Mouse (Mus musculus) E14TG2a.4 (cell line): ENCODE data around the gene Pdpk1.

Source experiments
- CTCF ChIP-seq: conservative IDR thresholded peaks from 2 replicates; pipeline ENCODE4 v1.5.1; 2014; ENCODE audit warnings: low read length
- NANOG ChIP-seq: IDR thresholded peaks from 2 replicates; pipeline ENCODE4 v1.6.1; 2014; ENCODE audit warnings: borderline replicate concordance, low read length, mixed read lengths
- POU5F1 ChIP-seq: IDR thresholded peaks from 2 replicates; pipeline ENCODE4 v1.6.1; 2014; ENCODE audit warnings: low read length, borderline replicate concordance

DNA sequence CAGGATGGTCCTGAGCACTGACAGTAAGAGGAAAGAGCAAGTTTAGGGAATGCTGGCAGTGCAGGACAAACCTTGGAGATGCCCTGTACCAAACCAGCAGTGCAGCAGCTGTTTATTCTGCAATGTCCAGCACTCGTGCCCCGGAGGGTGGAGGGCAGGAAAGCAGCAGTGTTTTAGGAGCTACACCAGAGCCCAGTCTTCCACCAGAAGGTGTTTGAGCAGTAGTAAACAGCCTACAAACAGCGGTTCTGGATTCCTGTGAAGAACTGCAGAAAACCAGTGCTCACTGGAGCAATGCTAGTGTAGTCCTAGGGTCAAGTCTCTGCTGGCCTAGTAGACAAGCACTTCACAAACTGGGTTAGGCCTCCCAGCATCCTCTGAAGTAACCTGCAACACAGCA lies 23.5 kb upstream of the Pdpk1 start:
- TF ChIP-seq CTCF (no peak), POU5F1 (no peak), NANOG (no peak)
